Mouse (Mus musculus) stomach, postnatal 0 days (tissue): ENCODE results near the gene Eps8l2. TPM values are rescaled to one million over a fixed set of nuclear protein-coding genes. Genes with fewer than 3 reads are reported as not detected.

Experiments
- ATAC-seq: fragments of 200-750 bp; cut with Nextera tagmentation; 2 replicates; pipeline ENCODE4 v1.8.0; 2017; ENCODE audit not compliant: low FRiP score, low TSS enrichment
- DNase-seq: peaks from one replicate; pipeline ENCODE4 v3.0.0-alpha.2; 2016; ENCODE audit warnings: low spot score
- H3K27ac ChIP-seq: fragments of 300-500 bp; sonication (generic); replicated peaks from 2 replicates; pipeline ENCODE4 v1.5.1; 2014; ENCODE audit warnings: mild to moderate bottlenecking, control low read depth
- H3K27me3 ChIP-seq: fragments of 300-500 bp; sonication (generic); 2 replicates; pipeline ENCODE4 v1.6.1; 2014; ENCODE audit warnings: low read length; ENCODE audit not compliant: control insufficient read depth, insufficient read depth
- H3K36me3 ChIP-seq: fragments of 300-500 bp; sonication (generic); 2 replicates; pipeline ENCODE4 v1.6.1; 2014; ENCODE audit warnings: low read length, mixed read lengths; ENCODE audit not compliant: control insufficient read depth, insufficient read depth
- H3K4me1 ChIP-seq: fragments of 300-500 bp; sonication (generic); replicated peaks from 2 replicates; pipeline ENCODE4 v1.6.1; 2014; ENCODE audit warnings: antibody characterized with exemption; ENCODE audit not compliant: control insufficient read depth, insufficient read depth
- H3K4me2 ChIP-seq: fragments of 300-500 bp; sonication (generic); replicated peaks from 2 replicates; pipeline ENCODE4 v1.6.1; 2014; ENCODE audit warnings: low read depth, mild to moderate bottlenecking, control low read depth, moderate library complexity
- H3K4me3 ChIP-seq: fragments of 300-500 bp; sonication (generic); 2 replicates; pipeline ENCODE4 v1.5.1; 2014; ENCODE audit warnings: low read depth, low read length, control low read depth
- H3K9ac ChIP-seq: fragments of 300-500 bp; sonication (generic); 2 replicates; pipeline ENCODE4 v1.6.1; 2014; ENCODE audit warnings: mild to moderate bottlenecking, low read length, control low read depth, mixed read lengths
- H3K9me3 ChIP-seq: fragments of 300-500 bp; sonication (generic); 2 replicates; pipeline ENCODE4 v1.6.1; 2016; ENCODE audit warnings: low read length; ENCODE audit not compliant: control insufficient read depth
- CTCF ChIP-seq: IDR thresholded peaks from 2 replicates; pipeline ENCODE4 v1.5.1; 2016; ENCODE audit warnings: antibody characterized with exemption, low read depth, mild to moderate bottlenecking, moderate library complexity
- EP300 ChIP-seq: optimal IDR thresholded peaks from 2 replicates; pipeline ENCODE3; 2016; ENCODE audit warnings: antibody characterized with exemption
- WGBS: fragments of 180-500 bp; shearing (Covaris S2); extraction: QIAGEN DNeasy Blood & Tissue Kit; methylation state at CpG from one replicate; pipeline ENCODE4 v1.1.7; 2014; 5-methylcytosine and 5-hydroxymethylcytosine counted together
- polyA plus RNA-seq: library from polyadenylated mRNA; unstranded; fragments of >200 nt; fragmentation: Nextera tagmentation; extraction: Ambion mirVana; gene quantifications from 2 replicates; pipeline ENCODE4 v1.2.1, GENCODE M21; 2015

Gene Eps8l2
- polyA plus RNA-seq, 1 experiment from 2014 or later, result 86.1 TPM

- ATAC-seq (no peak), DNase-seq (no peak)
- no peaks in the 10 kb centered on the region for H3K9me3 ChIP-seq
- H3K27ac ChIP-seq, result no peak overlapping the region
- no peak overlapping the region for H3K4me2 ChIP-seq
- no peaks in the 10 kb centered on the region for H3K27me3 ChIP-seq
- H3K9ac ChIP-seq, result no peak overlapping the region
- no peak for TF ChIP-seq EP300
- no peak for TF ChIP-seq CTCF
- H3K36me3 ChIP-seq, result no peaks in the 10 kb centered on the region
- H3K4me3 ChIP-seq, result no peak overlapping the region
- H3K4me1 ChIP-seq, result no peaks in the 10 kb centered on the region
Measured at GRCm38 (mm10) chr7:141374399-141374798, 35.7 kb downstream of the Eps8l2 start.

- Histone ChIP-seq H3K27me3 (no peaks in the 10 kb centered on the region), H3K4me3 (no peak overlapping the region), H3K36me3 (no peaks in the 10 kb centered on the region), H3K27ac (no peak overlapping the region), H3K4me2 (no peak overlapping the region), H3K9ac (no peak overlapping the region), H3K9me3 (no peaks in the 10 kb centered on the region), H3K4me1 (no peaks in the 10 kb centered on the region)
- peak; percentile 42 for DNase-seq
- no peak for TF ChIP-seq EP300
- TF ChIP-seq CTCF, result no peak
- WGBS, result 58% methylated on average over 4 of the region's 4 CpGs
- ATAC-seq, result no peak; the same call in 1 of the 2 replicates
Measured at GRCm38 (mm10) chr7:141379584-141379983, 40.9 kb downstream of the Eps8l2 start.

- H3K4me1 ChIP-seq, result no peaks in the 10 kb centered on the region
- H3K27ac ChIP-seq, result no peak overlapping the region
- H3K9me3 ChIP-seq, result no peaks in the 10 kb centered on the region
- ATAC-seq (no peak), DNase-seq (no peak)
- H3K36me3 ChIP-seq, result no peaks in the 10 kb centered on the region
- no peak overlapping the region for H3K4me2 ChIP-seq
- 78% methylated on average over 4 of the region's 4 CpGs for WGBS
- no peak overlapping the region for H3K4me3 ChIP-seq
- no peaks in the 10 kb centered on the region for H3K27me3 ChIP-seq
- TF ChIP-seq CTCF (no peak), EP300 (no peak)
- H3K9ac ChIP-seq, result no peak overlapping the region
Measured at GRCm38 (mm10) chr7:141381068-141381835, 42.6 kb downstream of the Eps8l2 start.

- no peak overlapping the region for H3K27ac ChIP-seq
- WGBS, result 52% methylated on average over 2 of the region's 2 CpGs
- H3K27me3 ChIP-seq, result no peaks in the 10 kb centered on the region
- H3K36me3 ChIP-seq, result no peaks in the 10 kb centered on the region
- no peak for TF ChIP-seq EP300
- TF ChIP-seq CTCF, result no peak
- H3K9me3 ChIP-seq, result no peaks in the 10 kb centered on the region
- H3K4me3 ChIP-seq, result no peak overlapping the region
- no peak overlapping the region for H3K9ac ChIP-seq
- 0 out of 2 replicates have a peak, but pooled peaks cover 3% of the 10 kb centered on the region for H3K4me1 ChIP-seq
- H3K4me2 ChIP-seq, result no peak overlapping the region
- DNase-seq (no peak), ATAC-seq (no peak)
Measured at GRCm38 (mm10) chr7:141387807-141388486, 49.3 kb downstream of the Eps8l2 start.

- Histone ChIP-seq H3K27me3 (no peaks in the 10 kb centered on the region), H3K9ac (no peak overlapping the region), H3K27ac (no peak overlapping the region), H3K4me2 (no peak overlapping the region), H3K9me3 (no peaks in the 10 kb centered on the region), H3K4me1 (0 out of 2 replicates have a peak, but pooled peaks cover 3% of the 10 kb centered on the region), H3K36me3 (no peaks in the 10 kb centered on the region), H3K4me3 (no peak overlapping the region)
- DNase-seq, result no peak
- ATAC-seq, result no peak
- 55% methylated on average over 3 of the region's 3 CpGs for WGBS
- TF ChIP-seq EP300 (no peak), CTCF (no peak)
Measured at GRCm38 (mm10) chr7:141388487-141389109, 49.9 kb downstream of the Eps8l2 start.
